Mouse (Mus musculus): Measurements from ENCODE around the gene Galntl6. TPM values are rescaled to one million over a fixed set of nuclear protein-coding genes. Genes with fewer than 3 reads are reported as not detected.
A peak's percentile ranks its signal among the peaks of the same experiment; 100 is the strongest.

Gene Galntl6
- polyA plus RNA-seq, 1 experiment from 2014 or later, result 0.33 TPM

DNA sequence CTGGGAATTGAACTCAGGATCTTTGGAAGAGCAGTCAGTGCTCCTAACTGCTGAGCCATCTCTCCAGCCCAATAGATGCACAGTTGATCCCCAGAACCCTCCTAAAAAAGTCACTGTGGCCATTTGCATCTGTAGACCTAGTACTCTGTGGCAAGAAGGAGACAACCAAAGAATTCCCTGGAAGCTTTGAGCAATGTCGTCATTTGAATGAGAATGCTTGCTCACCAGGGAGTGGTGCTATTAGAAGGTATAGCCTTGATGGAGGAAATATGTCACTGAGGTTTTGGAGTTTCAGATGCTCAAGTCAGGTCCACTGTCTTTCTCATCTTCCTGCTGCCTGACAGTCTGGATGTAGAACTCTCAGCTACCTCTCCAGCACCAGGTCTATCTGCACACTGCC is 1151.5 kb downstream of the Galntl6 start:
- H3K9me3 ChIP-seq (ENCODE audit: control insufficient read depth, low read length), result no peaks in the 10 kb centered on the region
- no peaks in the 10 kb centered on the region for H3K4me1 ChIP-seq (ENCODE audit: control insufficient read depth, insufficient read depth, low read length)
- DNase-seq (ENCODE audit: low spot score, missing footprints) (no peak), ATAC-seq (ENCODE audit: low FRiP score) (no peak)
- H3K27ac ChIP-seq (ENCODE audit: low read depth, low read length), result no peak overlapping the region
- H3K4me2 ChIP-seq, result no peak overlapping the region
- WGBS, result 83% methylated on average over 1 of the region's 1 CpGs
- no peaks in the 10 kb centered on the region for H3K36me3 ChIP-seq (ENCODE audit: control insufficient read depth, insufficient read depth, low read length)
- no peak overlapping the region for H3K9ac ChIP-seq (ENCODE audit: low read length)
- H3K27me3 ChIP-seq (ENCODE audit: control insufficient read depth, insufficient read depth, low read length), result no peaks in the 10 kb centered on the region
- H3K4me3 ChIP-seq (ENCODE audit: low read depth, low read length), result no peak overlapping the region

DNA sequence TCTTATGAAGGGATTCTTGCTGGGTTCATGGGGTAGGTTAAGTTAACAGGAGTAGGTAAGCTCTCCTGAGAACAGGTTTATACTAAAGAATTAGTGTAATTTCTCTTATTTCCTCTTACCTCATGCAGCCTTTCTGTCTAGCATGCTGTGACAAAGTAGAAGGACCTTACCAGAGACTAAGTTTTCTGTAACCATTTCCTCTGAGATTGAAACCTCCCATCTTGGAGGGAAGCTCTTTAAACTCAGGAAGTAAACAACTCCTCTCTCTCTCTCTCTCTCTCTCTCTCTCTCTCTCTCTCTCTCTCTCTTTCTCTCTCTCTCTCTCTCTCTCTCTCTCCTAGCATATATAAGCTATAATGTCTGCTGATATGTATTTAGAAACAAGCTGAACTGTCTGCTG is 1153.6 kb downstream of the Galntl6 start:
- Histone ChIP-seq H3K36me3 (ENCODE audit: control insufficient read depth, insufficient read depth, low read length) (no peaks in the 10 kb centered on the region), H3K4me3 (ENCODE audit: low read depth, low read length) (no peak overlapping the region), H3K9me3 (ENCODE audit: control insufficient read depth, low read length) (no peaks in the 10 kb centered on the region), H3K9ac (ENCODE audit: low read length) (no peak overlapping the region), H3K27me3 (ENCODE audit: control insufficient read depth, insufficient read depth, low read length) (no peaks in the 10 kb centered on the region), H3K4me2 (no peak overlapping the region), H3K4me1 (ENCODE audit: control insufficient read depth, insufficient read depth, low read length) (no peaks in the 10 kb centered on the region), H3K27ac (ENCODE audit: low read depth, low read length) (no peak overlapping the region)
- peak; percentile 8 for DNase-seq (ENCODE audit: low spot score, missing footprints)
- ATAC-seq (ENCODE audit: low FRiP score), result no peak

DNA sequence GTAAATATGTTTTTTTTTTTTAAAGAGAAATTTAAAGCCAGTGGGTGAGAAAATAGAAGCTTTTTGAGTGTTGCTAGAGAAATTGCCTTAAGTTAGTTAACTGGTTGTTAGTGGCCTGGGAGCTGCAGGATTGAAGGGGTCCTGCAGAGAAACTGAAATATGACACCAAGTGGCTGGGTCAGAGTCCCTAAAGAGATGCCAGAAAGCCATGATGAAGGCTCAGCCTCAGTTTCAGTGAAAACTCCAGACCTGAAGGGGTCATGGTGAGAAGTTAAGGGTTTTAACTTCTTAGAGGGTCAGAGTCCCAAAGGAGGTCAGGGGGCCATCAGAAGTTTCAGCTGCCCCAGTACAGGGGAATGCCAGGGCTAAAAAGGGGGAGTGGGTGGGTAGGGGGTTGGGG is 1155.0 kb downstream of the Galntl6 start:
- Histone ChIP-seq H3K4me3 (ENCODE audit: low read depth, low read length) (no peak overlapping the region), H3K27me3 (ENCODE audit: control insufficient read depth, insufficient read depth, low read length) (no peaks in the 10 kb centered on the region), H3K36me3 (ENCODE audit: control insufficient read depth, insufficient read depth, low read length) (no peaks in the 10 kb centered on the region), H3K4me1 (ENCODE audit: control insufficient read depth, insufficient read depth, low read length) (no peaks in the 10 kb centered on the region), H3K9me3 (ENCODE audit: control insufficient read depth, low read length) (no peaks in the 10 kb centered on the region), H3K9ac (ENCODE audit: low read length) (no peak overlapping the region), H3K27ac (ENCODE audit: low read depth, low read length) (no peak overlapping the region), H3K4me2 (no peak overlapping the region)
- peak; percentile 69 for DNase-seq (ENCODE audit: low spot score, missing footprints)
- no peak for ATAC-seq (ENCODE audit: low FRiP score)

DNA sequence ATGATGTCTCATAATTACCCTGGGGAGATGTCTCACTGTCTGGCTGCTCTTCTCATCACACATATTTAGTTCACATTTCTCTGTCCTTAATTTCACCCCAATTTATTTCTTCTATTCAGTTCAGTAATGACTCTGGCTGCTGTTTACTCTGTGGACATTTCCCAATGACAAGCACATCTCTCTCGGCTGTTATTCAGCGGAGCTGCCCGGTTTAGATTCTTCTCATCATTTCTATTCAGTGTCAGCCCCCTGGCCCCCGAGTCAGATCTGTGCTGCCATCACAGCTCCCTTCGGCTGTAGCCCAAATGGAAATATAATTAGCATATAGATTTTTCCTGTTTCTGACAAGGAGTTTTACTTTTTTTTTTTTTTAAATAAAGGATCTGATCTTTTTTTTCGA is 1158.4 kb downstream of the Galntl6 start:
- DNase-seq (ENCODE audit: low spot score, missing footprints), result peak; percentile 8
- no peaks in the 10 kb centered on the region for H3K27me3 ChIP-seq (ENCODE audit: control insufficient read depth, insufficient read depth, low read length)
- no peaks in the 10 kb centered on the region for H3K9me3 ChIP-seq (ENCODE audit: control insufficient read depth, low read length)
- no peak overlapping the region for H3K4me2 ChIP-seq
- no peak overlapping the region for H3K9ac ChIP-seq (ENCODE audit: low read length)
- H3K4me3 ChIP-seq (ENCODE audit: low read depth, low read length), result no peak overlapping the region
- no peak overlapping the region for H3K27ac ChIP-seq (ENCODE audit: low read depth, low read length)
- no peak for ATAC-seq (ENCODE audit: low FRiP score)
- WGBS, result 56% methylated on average over 6 of the region's 6 CpGs
- no peaks in the 10 kb centered on the region for H3K4me1 ChIP-seq (ENCODE audit: control insufficient read depth, insufficient read depth, low read length)
- no peaks in the 10 kb centered on the region for H3K36me3 ChIP-seq (ENCODE audit: control insufficient read depth, insufficient read depth, low read length)

DNA sequence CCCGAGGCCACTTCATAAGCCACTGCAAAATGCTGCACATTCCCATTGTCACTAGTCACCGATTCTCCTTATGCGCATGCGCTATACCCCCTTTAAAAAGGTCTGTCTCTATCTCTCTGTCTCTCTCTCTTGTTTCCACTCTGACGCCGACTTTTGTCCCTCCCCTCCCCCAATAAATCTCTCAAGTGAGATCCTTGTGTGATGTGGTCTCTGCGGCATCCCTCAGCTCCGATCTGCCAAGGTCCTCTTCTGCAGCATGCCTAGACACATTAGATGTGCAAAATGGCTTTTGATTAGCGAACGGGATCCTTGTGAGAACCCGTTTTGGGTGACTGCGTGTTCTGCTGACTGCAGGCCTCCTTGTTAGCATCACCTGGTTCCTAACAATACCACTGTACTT is 1168.8 kb downstream of the Galntl6 start:
- Histone ChIP-seq H3K27me3 (ENCODE audit: control insufficient read depth, insufficient read depth, low read length) (no peaks in the 10 kb centered on the region), H3K4me2 (no peak overlapping the region), H3K4me1 (ENCODE audit: control insufficient read depth, insufficient read depth, low read length) (no peaks in the 10 kb centered on the region), H3K36me3 (ENCODE audit: control insufficient read depth, insufficient read depth, low read length) (no peaks in the 10 kb centered on the region), H3K27ac (ENCODE audit: low read depth, low read length) (no peak overlapping the region), H3K9me3 (ENCODE audit: control insufficient read depth, low read length) (no peaks in the 10 kb centered on the region), H3K9ac (ENCODE audit: low read length) (no peak overlapping the region), H3K4me3 (ENCODE audit: low read depth, low read length) (no peak overlapping the region)
- 88% methylated on average over 12 of the region's 12 CpGs for WGBS
- ATAC-seq (ENCODE audit: low FRiP score), result no peak
- DNase-seq (ENCODE audit: low spot score, missing footprints), result peak; percentile 28

DNA sequence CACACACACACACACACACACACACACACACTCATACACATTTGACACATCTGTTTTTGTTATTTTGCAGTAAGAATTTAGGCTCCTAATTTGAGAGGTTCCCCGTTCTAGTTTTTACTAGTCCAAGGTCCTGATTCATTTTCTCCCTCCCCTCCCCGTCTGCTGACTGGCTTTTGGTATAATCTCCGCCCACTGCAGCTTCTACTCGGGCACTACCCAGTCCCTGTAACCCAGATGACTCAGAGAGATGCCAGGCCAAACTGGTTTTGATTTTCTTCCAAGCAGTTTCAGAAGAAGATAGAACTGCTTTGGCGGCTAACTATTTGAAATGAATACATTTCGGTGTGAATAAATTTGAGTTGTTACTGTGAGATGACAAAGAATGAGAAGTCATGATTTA is 1170.5 kb downstream of the Galntl6 start:
- Histone ChIP-seq H3K27ac (ENCODE audit: low read depth, low read length) (no peak overlapping the region), H3K9me3 (ENCODE audit: control insufficient read depth, low read length) (no peaks in the 10 kb centered on the region), H3K9ac (ENCODE audit: low read length) (no peak overlapping the region), H3K4me1 (ENCODE audit: control insufficient read depth, insufficient read depth, low read length) (no peaks in the 10 kb centered on the region), H3K27me3 (ENCODE audit: control insufficient read depth, insufficient read depth, low read length) (no peaks in the 10 kb centered on the region), H3K36me3 (ENCODE audit: control insufficient read depth, insufficient read depth, low read length) (no peaks in the 10 kb centered on the region), H3K4me3 (ENCODE audit: low read depth, low read length) (no peak overlapping the region), H3K4me2 (no peak overlapping the region)
- ATAC-seq (ENCODE audit: low FRiP score) (no peak), DNase-seq (ENCODE audit: low spot score, missing footprints) (no peak)
- WGBS, result 57% methylated on average over 6 of the region's 6 CpGs

DNA sequence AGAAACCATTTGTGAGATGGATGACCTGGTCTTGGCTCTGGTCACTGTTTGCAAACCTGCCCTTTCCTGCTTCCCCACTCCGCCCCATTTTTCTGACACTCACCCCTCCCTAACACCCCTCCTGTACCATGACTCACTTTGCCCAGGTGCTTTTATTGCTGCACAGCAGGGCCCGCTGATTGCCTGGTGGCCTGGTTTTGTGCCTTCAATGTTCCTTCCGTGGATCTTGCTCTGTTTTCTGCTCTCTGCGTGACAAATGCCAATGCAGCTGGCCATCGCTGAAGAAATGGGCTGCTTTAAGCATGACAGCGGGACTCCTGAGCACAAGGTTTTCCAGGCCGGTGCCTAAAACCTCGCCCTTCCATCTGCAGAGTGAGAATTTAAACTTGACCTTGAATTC is 1171.1 kb downstream of the Galntl6 start:
- no peak overlapping the region for H3K4me2 ChIP-seq
- no peak overlapping the region for H3K27ac ChIP-seq (ENCODE audit: low read depth, low read length)
- no peak overlapping the region for H3K4me3 ChIP-seq (ENCODE audit: low read depth, low read length)
- no peaks in the 10 kb centered on the region for H3K27me3 ChIP-seq (ENCODE audit: control insufficient read depth, insufficient read depth, low read length)
- ATAC-seq (ENCODE audit: low FRiP score) (no peak), DNase-seq (ENCODE audit: low spot score, missing footprints) (no peak)
- WGBS, result 71% methylated on average over 8 of the region's 8 CpGs
- H3K9ac ChIP-seq (ENCODE audit: low read length), result no peak overlapping the region
- H3K9me3 ChIP-seq (ENCODE audit: control insufficient read depth, low read length), result no peaks in the 10 kb centered on the region
- no peaks in the 10 kb centered on the region for H3K36me3 ChIP-seq (ENCODE audit: control insufficient read depth, insufficient read depth, low read length)
- no peaks in the 10 kb centered on the region for H3K4me1 ChIP-seq (ENCODE audit: control insufficient read depth, insufficient read depth, low read length)

DNA sequence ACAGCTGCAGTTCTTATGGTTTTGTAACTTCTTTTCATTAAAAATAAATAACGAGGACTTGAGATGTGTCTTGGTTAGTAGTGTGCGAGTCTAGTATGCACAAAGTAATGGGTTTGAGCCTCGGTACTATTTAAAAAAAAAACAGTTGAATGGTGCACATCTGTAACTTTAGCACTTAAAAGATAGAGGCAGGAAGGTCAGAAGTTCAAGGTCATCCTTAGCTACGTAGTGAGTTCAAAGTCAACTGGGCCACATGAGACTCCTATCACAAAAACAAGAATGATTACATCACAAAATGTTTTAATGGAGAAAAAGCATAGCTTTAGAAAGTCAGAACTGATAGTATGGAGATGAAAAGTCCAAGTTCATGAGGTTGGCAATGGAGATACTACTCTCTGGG is 1175.2 kb downstream of the Galntl6 start:
- H3K9ac ChIP-seq (ENCODE audit: low read length), result no peak overlapping the region
- H3K27me3 ChIP-seq (ENCODE audit: control insufficient read depth, insufficient read depth, low read length), result no peaks in the 10 kb centered on the region
- DNase-seq (ENCODE audit: low spot score, missing footprints) (no peak), ATAC-seq (ENCODE audit: low FRiP score) (no peak)
- no peak overlapping the region for H3K4me3 ChIP-seq (ENCODE audit: low read depth, low read length)
- H3K4me1 ChIP-seq (ENCODE audit: control insufficient read depth, insufficient read depth, low read length), result peaks cover 8% of the 10 kb centered on the region; the same call in 1 of the 2 replicates
- H3K4me2 ChIP-seq, result no peak overlapping the region
- no peak overlapping the region for H3K27ac ChIP-seq (ENCODE audit: low read depth, low read length)
- H3K36me3 ChIP-seq (ENCODE audit: control insufficient read depth, insufficient read depth, low read length), result no peaks in the 10 kb centered on the region
- no peaks in the 10 kb centered on the region for H3K9me3 ChIP-seq (ENCODE audit: control insufficient read depth, low read length)
- WGBS, result 91% methylated on average over 4 of the region's 4 CpGs

DNA sequence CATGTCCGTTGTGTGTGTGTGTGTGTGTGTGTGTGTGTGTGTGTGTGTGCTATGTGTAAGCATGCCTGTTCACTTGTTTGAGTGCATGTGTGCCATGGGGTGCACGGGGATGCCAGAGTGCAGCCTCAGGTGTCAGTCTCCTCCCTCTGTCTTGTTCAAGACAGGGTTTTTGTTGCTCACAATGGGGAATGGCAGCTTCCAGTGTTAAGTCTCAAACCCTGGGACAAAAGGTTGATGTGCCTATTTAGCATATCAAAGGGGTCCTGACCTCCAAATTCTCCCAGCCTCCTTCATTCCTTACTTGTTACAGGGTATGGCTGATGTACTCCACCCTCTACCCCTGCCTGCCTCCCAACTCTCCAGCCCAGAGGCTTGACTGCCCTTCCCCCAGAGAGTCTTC is 1179.6 kb downstream of the Galntl6 start:
- Histone ChIP-seq H3K27me3 (ENCODE audit: control insufficient read depth, insufficient read depth, low read length) (no peaks in the 10 kb centered on the region), H3K4me3 (ENCODE audit: low read depth, low read length) (no peak overlapping the region), H3K9me3 (ENCODE audit: control insufficient read depth, low read length) (no peaks in the 10 kb centered on the region), H3K36me3 (ENCODE audit: control insufficient read depth, insufficient read depth, low read length) (no peaks in the 10 kb centered on the region), H3K27ac (ENCODE audit: low read depth, low read length) (no peak overlapping the region), H3K4me2 (no peak overlapping the region), H3K4me1 (ENCODE audit: control insufficient read depth, insufficient read depth, low read length) (peaks cover 8% of the 10 kb centered on the region; the same call in 1 of the 2 replicates), H3K9ac (ENCODE audit: low read length) (no peak overlapping the region)
- 6% methylated on average over 2 of the region's 2 CpGs for WGBS
- DNase-seq (ENCODE audit: low spot score, missing footprints) (peak; percentile 87), ATAC-seq (ENCODE audit: low FRiP score) (peak; percentile 84)

DNA sequence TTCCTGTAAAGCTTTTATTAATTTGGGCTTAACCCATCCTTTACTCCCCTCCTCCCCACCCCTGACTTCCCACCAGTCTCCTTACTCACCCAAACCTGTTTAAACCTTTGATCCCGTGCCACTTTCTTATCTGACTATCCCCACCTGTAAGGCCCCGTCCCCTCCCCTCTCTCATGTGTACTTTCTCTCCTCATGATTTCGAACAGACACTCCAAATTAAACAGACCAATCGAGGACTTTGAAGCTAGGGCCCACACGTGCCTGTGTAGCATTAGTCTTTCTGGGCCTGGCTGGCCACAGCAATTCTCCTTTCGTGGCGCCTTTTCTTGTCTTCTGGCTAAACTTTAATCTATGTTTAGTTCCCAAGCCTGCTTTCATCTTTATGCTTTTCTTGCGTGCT is 1180.8 kb downstream of the Galntl6 start:
- H3K36me3 ChIP-seq (ENCODE audit: control insufficient read depth, insufficient read depth, low read length), result no peaks in the 10 kb centered on the region
- H3K4me1 ChIP-seq (ENCODE audit: control insufficient read depth, insufficient read depth, low read length), result peaks cover 8% of the 10 kb centered on the region; the same call in 1 of the 2 replicates
- DNase-seq (ENCODE audit: low spot score, missing footprints) (no peak), ATAC-seq (ENCODE audit: low FRiP score) (no peak)
- no peak overlapping the region for H3K27ac ChIP-seq (ENCODE audit: low read depth, low read length)
- WGBS, result 69% methylated on average over 8 of the region's 8 CpGs
- no peak overlapping the region for H3K9ac ChIP-seq (ENCODE audit: low read length)
- H3K27me3 ChIP-seq (ENCODE audit: control insufficient read depth, insufficient read depth, low read length), result no peaks in the 10 kb centered on the region
- no peak overlapping the region for H3K4me2 ChIP-seq
- H3K4me3 ChIP-seq (ENCODE audit: low read depth, low read length), result no peak overlapping the region
- no peaks in the 10 kb centered on the region for H3K9me3 ChIP-seq (ENCODE audit: control insufficient read depth, low read length)
